Mouse (Mus musculus): ENCODE results near the gene Fam173a.

The Fam173a gene

GRCm38 (mm10) chr17:25801029-25801428 lies 8.3 kb upstream of the Fam173a start:
- peak in 1 of 2 experiments; percentile 68 for DNase-seq (ENCODE audit: low spot score in 2 of 2)

- peak; percentile 67 to 80 for DNase-seq (ENCODE audit: low spot score in 2 of 2)
Measured at GRCm38 (mm10) chr17:25796951-25797369, 4.3 kb upstream of the Fam173a start, which contains the start of gene Metrn. Metrn (minus strand) TSS chr17:25797136.

GRCm38 (mm10) chr17:25796211-25796771 lies 3.6 kb upstream of the Fam173a start:
- no peak for DNase-seq (ENCODE audit: low spot score in 2 of 2)

- DNase-seq (ENCODE audit: low spot score in 2 of 2) = no peak
Measured at GRCm38 (mm10) chr17:25795609-25796092, 3.0 kb upstream of the Fam173a start, which contains the start of gene AC134908.4. AC134908.4 (minus strand) TSS chr17:25795659.

GRCm38 (mm10) chr17:25794998-25795397 lies 2.3 kb upstream of the Fam173a start:
- no peak for DNase-seq (ENCODE audit: low spot score in 2 of 2)

- DNase-seq (ENCODE audit: low spot score in 2 of 2) = no peak
Measured at GRCm38 (mm10) chr17:25794197-25794596, 1.5 kb upstream of the Fam173a start.

GRCm38 (mm10) chr17:25791843-25792527 lies 716 bp downstream of the Fam173a start:
- peak; percentile 79 to 90 for DNase-seq (ENCODE audit: low spot score in 2 of 2)

- no peak for DNase-seq (ENCODE audit: low spot score in 2 of 2)
Measured at GRCm38 (mm10) chr17:25791320-25791842, 1.3 kb downstream of the Fam173a start.

GRCm38 (mm10) chr17:25786781-25787504 lies 5.8 kb downstream of the Fam173a start:
- no peak for DNase-seq (ENCODE audit: low spot score in 2 of 2)

GRCm38 (mm10) chr17:25786280-25786679 lies 6.4 kb downstream of the Fam173a start, which contains the start of gene Ccdc78:
Ccdc78 (plus strand) TSS chr17:25786580.
- no peak for DNase-seq (ENCODE audit: low spot score in 2 of 2)

GRCm38 (mm10) chr17:25785281-25785745 lies 7.4 kb downstream of the Fam173a start, which contains the start of gene Haghl:
Haghl (minus strand) TSS chr17:25785673.
- DNase-seq (ENCODE audit: low spot score in 2 of 2) = peak; percentile 94 to 96

- DNase-seq (ENCODE audit: low spot score in 2 of 2) = no peak
Measured at GRCm38 (mm10) chr17:25783861-25784574, 8.7 kb downstream of the Fam173a start.

- DNase-seq (ENCODE audit: low spot score in 2 of 2) = no peak
Measured at GRCm38 (mm10) chr17:25783086-25783485, 9.6 kb downstream of the Fam173a start.

GRCm38 (mm10) chr17:25781339-25781738 lies 11.4 kb downstream of the Fam173a start:
- peak in 1 of 2 experiments; percentile 20 for DNase-seq (ENCODE audit: low spot score in 2 of 2)

GRCm38 (mm10) chr17:25777948-25778347 lies 14.8 kb downstream of the Fam173a start:
- DNase-seq (ENCODE audit: low spot score in 2 of 2) = no peak

GRCm38 (mm10) chr17:25775318-25776062 lies 17.2 kb downstream of the Fam173a start:
- no peak for DNase-seq (ENCODE audit: low spot score in 2 of 2)

GRCm38 (mm10) chr17:25773549-25774120 lies 19.1 kb downstream of the Fam173a start, which contains the start of gene Narfl:
Narfl (plus strand) TSS chr17:25773776.
- DNase-seq (ENCODE audit: low spot score in 2 of 2) = peak; percentile 99

- DNase-seq (ENCODE audit: low spot score in 2 of 2) = no peak
Measured at GRCm38 (mm10) chr17:25769331-25769730, 23.4 kb downstream of the Fam173a start.

GRCm38 (mm10) chr17:25765886-25766285 lies 26.8 kb downstream of the Fam173a start:
- no peak for DNase-seq (ENCODE audit: low spot score in 2 of 2)

GRCm38 (mm10) chr17:25762591-25762990 lies 30.1 kb downstream of the Fam173a start:
- DNase-seq (ENCODE audit: low spot score in 2 of 2) = no peak

Data from cerebellum, postnatal 4 days (tissue).